Comparison of ENCODE assay signal across 18 mouse cellular contexts in the genomic region with DNA sequence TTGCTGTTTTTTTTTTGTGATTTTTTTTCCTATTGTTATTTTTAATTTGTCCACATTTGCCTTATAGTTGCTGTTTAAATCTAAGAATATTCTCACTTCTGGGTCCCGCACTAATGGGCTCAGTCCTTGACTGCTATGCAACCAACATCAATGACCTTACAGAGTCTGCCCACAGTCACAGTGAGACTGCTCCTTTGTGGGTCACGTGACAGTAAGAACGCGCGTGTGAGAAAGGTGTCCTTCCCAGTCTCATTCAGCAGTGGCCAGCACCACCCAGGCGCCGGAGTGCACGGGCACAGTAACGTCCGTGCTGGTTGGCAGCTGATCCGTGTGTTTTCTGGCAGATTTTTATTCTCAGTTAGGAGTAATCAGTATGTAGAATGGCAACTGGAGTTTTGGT. TPM values are rescaled to one million over a fixed set of nuclear protein-coding genes. Genes with fewer than 3 reads are reported as not detected.
A peak's percentile ranks its signal among the peaks of the same experiment; 100 is the strongest.
DNase-seq lines count a peak whose midpoint lies in the region; ATAC-seq lines count a peak whose summit lies in the region.
"Had no signal": no experiment of that assay in that cellular context is flagged by ENCODE, and none has a peak within 500 bp of the region (broad histone marks: within the 10 kb centered on the region; RNA-seq: fewer than 3 reads in every experiment).

No protein-coding gene starts in this region.

- H3K36me3 ChIP-seq in liver, embryonic 11.5 days (ENCODE audit: control insufficient read depth, insufficient read depth, low read length), result peaks cover 8% of the 10 kb centered on the region; the same call in 1 of the 2 replicates
- H3K36me3 ChIP-seq: heart, embryonic 15.5 days had no signal

- no peaks in the 10 kb centered on the region; the same call in 1 of the 2 replicates for H3K4me1 ChIP-seq in liver, embryonic 11.5 days (replicated peaks; ENCODE audit: control insufficient read depth, insufficient read depth, low read length)
- H3K4me1 ChIP-seq: forebrain, embryonic 10.5 days; forebrain, embryonic 13.5 days; heart, embryonic 15.5 days had no signal

- H3K4me3 ChIP-seq in liver, embryonic 11.5 days (ENCODE audit: low read depth, low read length), result no peak overlapping the region
- H3K4me3 ChIP-seq: forebrain, embryonic 10.5 days; forebrain, embryonic 13.5 days; heart, embryonic 12.5 days; heart, embryonic 15.5 days had no signal

- no peak overlapping the region for H3K9ac ChIP-seq in liver, embryonic 11.5 days (ENCODE audit: low read depth, low read length)
- H3K9ac ChIP-seq: forebrain, embryonic 13.5 days; heart, embryonic 12.5 days; heart, embryonic 15.5 days; hindbrain, embryonic 14.5 days had no signal

- no peaks in the 10 kb centered on the region for H3K9me3 ChIP-seq in liver, embryonic 11.5 days (ENCODE audit: control insufficient read depth, low read length)
- H3K9me3 ChIP-seq: forebrain, embryonic 10.5 days; forebrain, embryonic 13.5 days; heart, embryonic 12.5 days; heart, embryonic 15.5 days had no signal

- no peak overlapping the region for H3K4me2 ChIP-seq in liver, embryonic 11.5 days
- H3K4me2 ChIP-seq: forebrain, embryonic 13.5 days; heart, embryonic 12.5 days; heart, embryonic 15.5 days; hindbrain, embryonic 14.5 days had no signal

- ATAC-seq in frontal cortex, adult (ENCODE audit: low TSS enrichment), result peak; percentile 34; the same call in 1 of the 2 replicates
- ATAC-seq in liver, embryonic 11.5 days (replicated peaks; ENCODE audit: low FRiP score), result no peak
- ATAC-seq: forebrain, embryonic 13.5 days; forebrain, embryonic 16.5 days; hindbrain, postnatal 0 days; inflammation-experienced regulatory T-cells, adult 6 months; intestine, embryonic 16.5 days had no signal

- H3K27me3 ChIP-seq in liver, embryonic 11.5 days (replicated peaks; ENCODE audit: control insufficient read depth, insufficient read depth, low read length), result no peaks in the 10 kb centered on the region
- H3K27me3 ChIP-seq: forebrain, embryonic 13.5 days; heart, embryonic 12.5 days; heart, embryonic 15.5 days had no signal

- peak; percentile 4 for DNase-seq in cerebellum, adult 9-10 months
- no peak for DNase-seq in cerebellum, adult 9-11 months
- DNase-seq in frontal cortex, postnatal 25 days (ENCODE audit: low spot score in 2 of 2), result no peak
- DNase-seq in 416B (ENCODE audit: low read depth), result peak; percentile 34
- peak; percentile 32 for DNase-seq in ZHBTc4 (ENCODE audit: low read depth, low spot score)
- no peak for DNase-seq in layer of hippocampus, adult 11-12 months (ENCODE audit: low spot score)
- DNase-seq in liver, embryonic 11.5 days (ENCODE audit: low spot score), result no peak
- DNase-seq: gastrocnemius, postnatal 36 days had no signal

- H3K27ac ChIP-seq in liver, embryonic 11.5 days (ENCODE audit: low read depth, low read length), result no peak overlapping the region
- H3K27ac ChIP-seq: forebrain, embryonic 10.5 days; forebrain, embryonic 13.5 days; heart, embryonic 15.5 days; hindbrain, embryonic 14.5 days; hindbrain, postnatal 0 days had no signal

- 95% methylated on average over 11 of the region's 11 CpGs for WGBS in liver, embryonic 11.5 days

RNA-seq across cellular contexts. Expression of gene Atrnl1, which starts 44.7 kb away (rescaled TPM):
- polyA plus RNA-seq in liver, embryonic 11.5 days (2014; fragmentation: Nextera tagmentation; extraction: Ambion mirVana), result 2.5 and 2.9 TPM in 2 replicates

Comparison
In these comparisons a context has a peak if more than half of its experiments do, and no peak if none do; other contexts are left out.
1. DNase-seq: peak in cerebellum, adult 9-10 months (single experiment), 416B (single experiment) and ZHBTc4 (single experiment); none in cerebellum, adult 9-11 months (single experiment), frontal cortex, postnatal 25 days (0 of 2), layer of hippocampus, adult 11-12 months (single experiment) and liver, embryonic 11.5 days (single experiment).